Mouse (Mus musculus) cerebellum, adult 2 months (tissue): ENCODE measurements around the gene Afg1l. TPM values are rescaled to one million over a fixed set of nuclear protein-coding genes. Genes with fewer than 3 reads are reported as not detected.

Experiments
- DNase-seq, 2 experiments: peaks; one replicate each; pipeline ENCODE4 v3.0.0; 2021
- H3K27ac ChIP-seq: fragments of 200-500 bp; 2 replicates; pipeline ENCODE4 v1.5.1; 2012; ENCODE audit warnings: low read length, control low read depth, inconsistent platforms; ENCODE audit not compliant: insufficient read depth
- H3K27me3 ChIP-seq: fragments of 200-500 bp; 2 replicates; pipeline ENCODE4 v1.6.1; 2012; ENCODE audit warnings: inconsistent platforms, mild to moderate bottlenecking, low read length, moderate library complexity; ENCODE audit not compliant: control insufficient read depth, insufficient read depth
- H3K4me1 ChIP-seq: fragments of 200-500 bp; 2 replicates; pipeline ENCODE4 v1.6.1; 2011; ENCODE audit warnings: low read length; ENCODE audit not compliant: control insufficient read depth, insufficient read depth
- H3K4me3 ChIP-seq: fragments of 200-500 bp; replicated peaks from 2 replicates; pipeline ENCODE3; 2011; ENCODE audit warnings: mild to moderate bottlenecking, low read depth, low read length, control low read depth; ENCODE audit not compliant: insufficient read depth
- CTCF ChIP-seq: fragments of 200-500 bp; IDR thresholded peaks from 2 replicates; pipeline ENCODE4 v1.5.1; 2011; ENCODE audit warnings: low read depth, mild to moderate bottlenecking, control low read depth, low read length, moderate library complexity, borderline replicate concordance; ENCODE audit not compliant: insufficient read depth
- POLR2A ChIP-seq: fragments of 200-500 bp; IDR thresholded peaks from 2 replicates; pipeline ENCODE4 v1.6.1; 2011; ENCODE audit warnings: low read length, control low read depth, borderline replicate concordance; ENCODE audit not compliant: insufficient read depth
- WGBS: fragments of 180-500 bp; shearing (Covaris S2); methylation state at CpG from one replicate; pipeline ENCODE4 v1.1.7; 2018; 5-methylcytosine and 5-hydroxymethylcytosine counted together
- polyA plus RNA-seq: library from polyadenylated mRNA; depleted of rRNA; stranded (reverse); fragments of >200 nt; gene quantifications from 2 replicates; pipeline ENCODE4 v1.2.3, GENCODE M21; 2012

Afg1l gene
- polyA plus RNA-seq, 1 experiment = 14.9 TPM

- DNase-seq = no peak
- no peak overlapping the region for H3K27ac ChIP-seq
- TF ChIP-seq POLR2A (no peak), CTCF (no peak)
- 54% methylated on average over 6 of the region's 6 CpGs for WGBS
- H3K4me1 ChIP-seq = no peaks in the 10 kb centered on the region
- no peaks in the 10 kb centered on the region for H3K27me3 ChIP-seq
- H3K4me3 ChIP-seq = no peak overlapping the region
Measured at GRCm38 (mm10) chr10:42340426-42340793, 138.0 kb downstream of the Afg1l start.

DNA sequence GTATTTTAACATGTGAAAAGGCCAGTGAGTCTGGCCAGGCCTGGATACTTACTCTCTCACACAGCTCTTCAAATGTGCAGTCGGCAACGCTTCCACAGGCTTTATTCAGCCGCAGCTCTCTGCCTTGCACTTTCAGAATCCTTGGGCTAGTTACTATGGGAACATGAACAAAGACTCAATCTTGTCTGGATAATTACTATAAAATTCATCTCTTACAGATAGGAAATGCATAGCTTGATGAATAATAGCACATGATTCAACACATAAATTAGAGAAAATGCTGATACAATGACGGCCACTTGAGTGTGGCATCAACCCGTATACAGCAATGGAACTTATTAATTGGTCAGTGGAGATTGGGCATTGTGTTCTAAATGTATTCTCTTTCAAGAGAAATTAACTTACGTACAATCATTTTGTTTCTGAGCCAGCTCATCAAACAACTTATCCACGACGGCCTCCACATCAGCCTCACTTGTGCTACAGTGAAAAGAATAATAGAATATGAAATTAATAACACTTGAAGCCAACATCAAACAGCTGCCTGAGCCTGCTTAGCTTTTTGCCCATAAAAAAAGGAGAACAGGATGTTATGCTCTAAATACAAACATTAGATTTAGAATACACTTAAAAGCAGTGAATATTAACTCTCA, 138.5 kb downstream of the Afg1l start:
- no peaks in the 10 kb centered on the region for H3K4me1 ChIP-seq
- WGBS = 66% methylated on average over 8 of the region's 8 CpGs
- DNase-seq = no peak
- no peak overlapping the region for H3K4me3 ChIP-seq
- H3K27ac ChIP-seq = no peak overlapping the region
- H3K27me3 ChIP-seq = no peaks in the 10 kb centered on the region
- TF ChIP-seq POLR2A (no peak), CTCF (no peak)

- no peak for DNase-seq
- WGBS = 62% methylated on average over 9 of the region's 9 CpGs
- H3K4me1 ChIP-seq = no peaks in the 10 kb centered on the region
- H3K27ac ChIP-seq = no peak overlapping the region
- no peak overlapping the region for H3K4me3 ChIP-seq
- no peak for TF ChIP-seq POLR2A
- no peaks in the 10 kb centered on the region for H3K27me3 ChIP-seq
Measured at GRCm38 (mm10) chr10:42338456-42338855, 139.9 kb downstream of the Afg1l start.

DNA sequence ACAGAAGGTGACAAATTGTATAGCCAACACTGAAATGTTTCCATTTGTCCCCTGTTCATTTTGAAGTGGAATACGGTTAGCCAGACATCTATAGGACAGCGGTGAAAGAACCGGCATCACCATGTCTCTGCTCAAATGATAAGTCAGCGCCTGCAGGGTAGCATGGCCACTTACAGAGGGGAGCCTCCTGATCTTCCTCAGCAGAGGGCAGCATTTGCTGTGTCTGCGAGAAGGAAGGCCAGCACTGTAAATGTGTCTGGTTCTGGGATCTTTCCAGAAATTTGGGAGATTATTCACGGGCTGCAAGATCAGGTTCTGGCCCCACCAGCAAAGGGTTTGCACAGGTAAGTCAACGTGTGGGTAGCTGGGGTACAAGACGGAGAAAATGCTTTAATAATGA, 150.8 kb downstream of the Afg1l start:
- Histone ChIP-seq H3K27me3 (no peaks in the 10 kb centered on the region), H3K4me3 (no peak overlapping the region), H3K27ac (no peak overlapping the region), H3K4me1 (no peaks in the 10 kb centered on the region)
- peak; percentile 37; the same call in 1 of the 2 replicates for TF ChIP-seq CTCF
- no peak for TF ChIP-seq POLR2A
- 58% methylated on average over 8 of the region's 8 CpGs for WGBS
- DNase-seq = no peak

DNA sequence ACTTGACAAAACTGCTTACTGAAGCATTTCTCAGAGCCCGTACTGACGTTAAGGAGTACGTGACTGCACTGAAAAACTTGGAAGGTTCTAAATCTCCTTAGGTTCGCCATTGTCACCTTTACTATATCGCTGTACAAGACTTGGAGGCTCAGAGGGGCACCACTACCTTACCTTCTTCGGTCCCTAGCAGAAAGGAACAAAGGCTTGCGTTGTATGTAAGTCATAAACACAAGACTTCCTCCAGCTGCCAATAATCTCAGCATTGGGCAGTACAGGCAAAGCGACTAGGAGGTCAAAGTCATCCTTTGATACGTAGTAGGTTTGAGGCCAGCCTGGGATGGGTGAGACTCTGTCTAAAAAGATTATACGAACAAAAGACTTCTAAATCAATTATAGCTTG, 153.1 kb downstream of the Afg1l start:
- Histone ChIP-seq H3K4me1 (no peaks in the 10 kb centered on the region), H3K27me3 (no peaks in the 10 kb centered on the region), H3K4me3 (no peak overlapping the region), H3K27ac (no peak overlapping the region)
- no peak for TF ChIP-seq CTCF
- no peak for TF ChIP-seq POLR2A
- WGBS = 75% methylated on average over 10 of the region's 10 CpGs
- no peak for DNase-seq

DNA sequence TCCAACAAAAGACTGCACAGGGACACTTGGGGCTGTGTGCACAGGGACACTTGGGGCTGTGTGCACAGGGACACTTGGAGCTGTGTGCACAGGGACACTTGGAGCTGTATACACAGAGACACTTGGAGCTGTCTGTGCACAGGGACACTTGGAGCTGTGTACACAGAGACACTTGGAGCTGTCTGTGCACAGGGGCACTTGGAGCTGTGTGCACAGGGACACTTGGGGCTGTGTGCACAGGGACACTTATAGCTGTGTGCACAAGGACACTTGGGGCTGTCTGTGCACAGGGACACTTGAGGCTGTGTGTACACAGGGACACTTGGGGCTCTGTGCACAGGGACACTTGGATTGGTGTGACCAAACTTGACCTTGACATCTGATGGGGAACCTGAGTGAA, 154.4 kb downstream of the Afg1l start:
- DNase-seq = no peak
- Histone ChIP-seq H3K4me1 (no peaks in the 10 kb centered on the region), H3K27me3 (no peaks in the 10 kb centered on the region)

DNA sequence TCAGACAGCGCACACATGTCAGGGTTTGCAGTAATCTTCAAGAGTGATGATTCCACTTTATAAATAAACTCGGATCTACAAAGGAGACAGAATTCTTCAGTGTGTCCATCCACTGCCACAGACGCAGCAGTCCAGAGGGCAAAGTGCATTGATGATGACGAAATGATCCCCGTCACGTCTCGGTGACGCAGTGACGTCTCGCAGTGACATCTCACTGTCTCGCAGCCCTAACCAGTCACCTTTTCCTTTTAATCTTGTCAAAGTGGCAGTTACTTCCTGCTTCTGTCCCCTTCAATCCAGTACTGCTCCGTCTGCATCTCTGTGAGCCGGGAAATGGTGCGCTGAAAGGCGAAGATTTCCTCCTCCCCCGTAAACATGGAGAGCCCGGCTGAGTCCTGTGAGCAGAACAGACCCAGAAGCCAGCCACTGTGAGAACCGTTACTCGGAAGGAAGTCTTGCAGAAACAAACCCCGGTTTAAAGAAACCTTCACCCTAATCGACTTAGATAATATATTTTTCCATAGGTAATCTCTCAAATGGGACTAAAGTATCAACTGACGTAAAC, 165.1 kb downstream of the Afg1l start:
- DNase-seq = no peak
- H3K4me3 ChIP-seq = no peak overlapping the region
- H3K4me1 ChIP-seq = no peaks in the 10 kb centered on the region
- no peak for TF ChIP-seq CTCF
- no peak for TF ChIP-seq POLR2A
- no peak overlapping the region for H3K27ac ChIP-seq
- WGBS = 86% methylated on average over 22 of the region's 22 CpGs
- no peaks in the 10 kb centered on the region for H3K27me3 ChIP-seq

More for the DNA sequence above, 154.4 kb downstream of the Afg1l start:
- no peak overlapping the region for H3K4me3 ChIP-seq
- H3K27ac ChIP-seq = no peak overlapping the region
- TF ChIP-seq POLR2A (no peak), CTCF (no peak)

DNA sequence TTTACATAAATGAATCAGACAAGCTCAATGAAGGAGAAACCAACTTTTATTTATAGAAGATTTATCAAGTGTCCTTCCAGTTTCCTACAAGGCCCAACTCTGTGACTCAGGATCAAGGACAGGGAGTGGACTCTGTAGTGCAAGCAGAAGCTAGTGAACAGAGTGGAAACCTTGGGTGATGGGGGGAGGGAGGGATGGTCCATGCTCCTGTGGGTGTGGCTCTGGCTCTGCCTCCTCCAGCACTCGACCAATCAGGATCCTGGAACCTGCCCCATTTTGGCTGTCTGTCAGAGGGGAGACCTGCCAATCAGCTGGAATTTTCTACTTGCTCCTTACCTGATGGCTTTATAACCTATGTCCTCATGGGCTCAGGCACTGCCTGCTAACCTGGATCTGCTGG, 165.8 kb downstream of the Afg1l start:
- Histone ChIP-seq H3K4me3 (no peak overlapping the region), H3K27ac (no peak overlapping the region), H3K27me3 (no peaks in the 10 kb centered on the region), H3K4me1 (no peaks in the 10 kb centered on the region)
- DNase-seq = no peak
- 70% methylated on average over 1 of the region's 1 CpGs for WGBS
- TF ChIP-seq CTCF = no peak
- no peak for TF ChIP-seq POLR2A
